Mouse (Mus musculus) kidney, postnatal 0 days (tissue): ENCODE measurements around the gene Gpr87. TPM values are rescaled to one million over a fixed set of nuclear protein-coding genes. Genes with fewer than 3 reads are reported as not detected.

Experiments
- ATAC-seq: fragments of 200-750 bp; cut with Nextera tagmentation; replicated peaks from 2 replicates; pipeline ENCODE4 v1.8.0; 2017; ENCODE audit warnings: low read depth, moderate number of reproducible peaks, moderate TSS enrichment, moderate library complexity; ENCODE audit not compliant: low FRiP score
- DNase-seq: peaks from one replicate; pipeline ENCODE4 v3.0.0-alpha.2; 2016; ENCODE audit warnings: low spot score
- H3K27ac ChIP-seq: fragments of 300-500 bp; sonication (generic); 2 replicates; pipeline ENCODE4 v1.5.1; 2014; ENCODE audit warnings: mild to moderate bottlenecking
- H3K27me3 ChIP-seq: fragments of 300-500 bp; sonication (generic); 2 replicates; pipeline ENCODE4 v1.6.1; 2014; ENCODE audit warnings: low read length, mixed read lengths; ENCODE audit not compliant: insufficient read depth
- H3K36me3 ChIP-seq: fragments of 300-500 bp; sonication (generic); 2 replicates; pipeline ENCODE4 v1.6.1; 2014; ENCODE audit warnings: low read length, mixed read lengths; ENCODE audit not compliant: insufficient read depth
- H3K4me1 ChIP-seq: fragments of 300-500 bp; sonication (generic); replicated peaks from 2 replicates; pipeline ENCODE4 v1.6.1; 2014; ENCODE audit warnings: antibody characterized with exemption, low read length, mixed read lengths; ENCODE audit not compliant: insufficient read depth
- H3K4me2 ChIP-seq: fragments of 300-500 bp; sonication (generic); 2 replicates; pipeline ENCODE4 v1.6.1; 2014; ENCODE audit warnings: mild to moderate bottlenecking, low read length, moderate library complexity, mixed read lengths
- H3K4me3 ChIP-seq: fragments of 300-500 bp; sonication (generic); replicated peaks from 2 replicates; pipeline ENCODE4 v1.5.1; 2014; ENCODE audit warnings: low read depth, low read length
- H3K9ac ChIP-seq: fragments of 300-500 bp; sonication (generic); 2 replicates; pipeline ENCODE4 v1.6.1; 2014; ENCODE audit warnings: low read depth, low read length
- H3K9me3 ChIP-seq: fragments of 300-500 bp; sonication (generic); replicated peaks from 2 replicates; pipeline ENCODE4 v1.6.1; 2016; ENCODE audit warnings: low read length, inconsistent platforms, mixed read lengths
- CTCF ChIP-seq: IDR thresholded peaks from 2 replicates; pipeline ENCODE4 v1.5.1; 2016; ENCODE audit warnings: antibody characterized with exemption, low read depth, mild to moderate bottlenecking, moderate library complexity
- WGBS: fragments of 180-500 bp; shearing (Covaris S2); extraction: QIAGEN DNeasy Blood & Tissue Kit; methylation state at CpG from one replicate; pipeline ENCODE4 v1.1.7; 2014; 5-methylcytosine and 5-hydroxymethylcytosine counted together
- polyA plus RNA-seq: library from polyadenylated mRNA; unstranded; fragments of >200 nt; fragmentation: Nextera tagmentation; extraction: Ambion mirVana; gene quantifications from 2 replicates; pipeline ENCODE4 v1.2.1, GENCODE M21; 2015

Gene Gpr87
- polyA plus RNA-seq, 1 experiment from 2014 or later: 0.53 TPM

GRCm38 (mm10) chr3:59160465-59160864, 34.4 kb downstream of the Gpr87 start:
- no peak overlapping the region for H3K4me3 ChIP-seq
- 73% methylated on average over 1 of the region's 1 CpGs for WGBS
- no peak overlapping the region for H3K27ac ChIP-seq

GRCm38 (mm10) chr3:59157048-59157447, 37.9 kb downstream of the Gpr87 start:
- H3K4me2 ChIP-seq: no peak overlapping the region

More at GRCm38 (mm10) chr3:59160465-59160864, 34.4 kb downstream of the Gpr87 start:
- Histone ChIP-seq H3K27me3 (no peaks in the 10 kb centered on the region), H3K4me2 (no peak overlapping the region), H3K36me3 (no peaks in the 10 kb centered on the region), H3K9ac (no peak overlapping the region), H3K9me3 (no peaks in the 10 kb centered on the region), H3K4me1 (no peaks in the 10 kb centered on the region)
- no peak for ATAC-seq
- no peak for DNase-seq
- no peak for TF ChIP-seq CTCF

GRCm38 (mm10) chr3:59155404-59155803, 39.5 kb downstream of the Gpr87 start:
- Histone ChIP-seq H3K9ac (no peak overlapping the region), H3K9me3 (no peaks in the 10 kb centered on the region), H3K27me3 (no peaks in the 10 kb centered on the region), H3K27ac (no peak overlapping the region), H3K4me1 (no peaks in the 10 kb centered on the region), H3K4me2 (no peak overlapping the region), H3K4me3 (no peak overlapping the region), H3K36me3 (no peaks in the 10 kb centered on the region)
- 92% methylated on average over 6 of the region's 6 CpGs for WGBS
- no peak for ATAC-seq
- no peak for DNase-seq
- no peak for TF ChIP-seq CTCF

More at GRCm38 (mm10) chr3:59157048-59157447, 37.9 kb downstream of the Gpr87 start:
- Histone ChIP-seq H3K4me1 (no peaks in the 10 kb centered on the region), H3K36me3 (no peaks in the 10 kb centered on the region), H3K27me3 (no peaks in the 10 kb centered on the region), H3K27ac (no peak overlapping the region), H3K9me3 (no peaks in the 10 kb centered on the region), H3K4me3 (no peak overlapping the region), H3K9ac (no peak overlapping the region)
- no peak for DNase-seq
- no peak for TF ChIP-seq CTCF
- ATAC-seq: no peak
- WGBS: 86% methylated on average over 5 of the region's 5 CpGs

- Histone ChIP-seq H3K4me3 (no peak overlapping the region), H3K4me2 (no peak overlapping the region), H3K36me3 (no peaks in the 10 kb centered on the region), H3K27ac (no peak overlapping the region), H3K27me3 (no peaks in the 10 kb centered on the region), H3K4me1 (no peaks in the 10 kb centered on the region), H3K9ac (no peak overlapping the region), H3K9me3 (no peaks in the 10 kb centered on the region)
- no peak for TF ChIP-seq CTCF
- 61% methylated on average over 2 of the region's 2 CpGs for WGBS
- no peak for DNase-seq
- no peak for ATAC-seq
These were observed 40.0 kb downstream of the Gpr87 start for GRCm38 (mm10) chr3:59154888-59155287.

- H3K27me3 ChIP-seq: no peaks in the 10 kb centered on the region
- H3K9ac ChIP-seq: no peak within 1 kb of the TSS
- ATAC-seq: no peak
- no peak within 1 kb of the TSS for H3K27ac ChIP-seq
- TF ChIP-seq CTCF: no peak
- no peaks in the 10 kb centered on the region for H3K4me1 ChIP-seq
- no peaks in the 10 kb centered on the region for H3K36me3 ChIP-seq
- no peak within 1 kb of the TSS for H3K4me3 ChIP-seq
- no peaks in the 10 kb centered on the region for H3K9me3 ChIP-seq
- WGBS: 75% methylated on average over 5 of the region's 5 CpGs
- no peak for DNase-seq
- H3K4me2 ChIP-seq: no peak within 1 kb of the TSS
These were observed 41.5 kb downstream of the Gpr87 start, which contains the start of gene P2ry14 for GRCm38 (mm10) chr3:59153424-59153823. Gene P2ry14, minus strand, starts transcription at chr3:59153618.

GRCm38 (mm10) chr3:59150624-59151023, 44.3 kb downstream of the Gpr87 start:
- Histone ChIP-seq H3K4me3 (no peak overlapping the region), H3K9ac (no peak overlapping the region), H3K4me1 (no peaks in the 10 kb centered on the region), H3K36me3 (no peaks in the 10 kb centered on the region), H3K9me3 (no peaks in the 10 kb centered on the region), H3K4me2 (no peak overlapping the region), H3K27me3 (no peaks in the 10 kb centered on the region), H3K27ac (no peak overlapping the region)
- DNase-seq (no peak), ATAC-seq (no peak)
- 91% methylated on average over 2 of the region's 2 CpGs for WGBS
- TF ChIP-seq CTCF: no peak

GRCm38 (mm10) chr3:59149646-59150045, 45.3 kb downstream of the Gpr87 start:
- H3K9ac ChIP-seq: no peak overlapping the region
- DNase-seq (no peak), ATAC-seq (no peak)
- H3K4me1 ChIP-seq: no peaks in the 10 kb centered on the region
- TF ChIP-seq CTCF: no peak
- H3K36me3 ChIP-seq: no peaks in the 10 kb centered on the region
- H3K4me2 ChIP-seq: no peak overlapping the region
- H3K4me3 ChIP-seq: no peak overlapping the region
- no peaks in the 10 kb centered on the region for H3K9me3 ChIP-seq
- no peaks in the 10 kb centered on the region for H3K27me3 ChIP-seq
- no peak overlapping the region for H3K27ac ChIP-seq
